Mouse (Mus musculus): ENCODE measurements around the gene Nrap. TPM values are rescaled to one million over a fixed set of nuclear protein-coding genes. Genes with fewer than 3 reads are reported as not detected.
"Not testable (repeated sequence)": the region's sequence is repeated elsewhere in the genome, so short reads cannot be mapped to it uniquely, and the experiment has no call there.

Nrap gene
- polyA plus RNA-seq, 1 experiment = not detected

- TF ChIP-seq POLR2A (IDR thresholded peaks at IDR 0.05; ENCODE audit: insufficient read depth, low read depth, low read length) (no peak), CTCF (IDR thresholded peaks at IDR 0.05; ENCODE audit: insufficient read depth, low read depth, low read length) (no peak)
- WGBS = 32% methylated on average over 12 of the region's 12 CpGs
- no peak overlapping the region for H3K4me3 ChIP-seq (ENCODE audit: insufficient read depth, low read depth, low read length)
- no peak overlapping the region for H3K27ac ChIP-seq (ENCODE audit: insufficient read depth, low read depth, low read length)
- peaks cover 25% of the 10 kb centered on the region for H3K4me1 ChIP-seq (ENCODE audit: control insufficient read depth, insufficient read depth, low read length)
These were observed 33.5 kb upstream of the Nrap start for GRCm38 (mm10) chr19:56423370-56423769.

DNA sequence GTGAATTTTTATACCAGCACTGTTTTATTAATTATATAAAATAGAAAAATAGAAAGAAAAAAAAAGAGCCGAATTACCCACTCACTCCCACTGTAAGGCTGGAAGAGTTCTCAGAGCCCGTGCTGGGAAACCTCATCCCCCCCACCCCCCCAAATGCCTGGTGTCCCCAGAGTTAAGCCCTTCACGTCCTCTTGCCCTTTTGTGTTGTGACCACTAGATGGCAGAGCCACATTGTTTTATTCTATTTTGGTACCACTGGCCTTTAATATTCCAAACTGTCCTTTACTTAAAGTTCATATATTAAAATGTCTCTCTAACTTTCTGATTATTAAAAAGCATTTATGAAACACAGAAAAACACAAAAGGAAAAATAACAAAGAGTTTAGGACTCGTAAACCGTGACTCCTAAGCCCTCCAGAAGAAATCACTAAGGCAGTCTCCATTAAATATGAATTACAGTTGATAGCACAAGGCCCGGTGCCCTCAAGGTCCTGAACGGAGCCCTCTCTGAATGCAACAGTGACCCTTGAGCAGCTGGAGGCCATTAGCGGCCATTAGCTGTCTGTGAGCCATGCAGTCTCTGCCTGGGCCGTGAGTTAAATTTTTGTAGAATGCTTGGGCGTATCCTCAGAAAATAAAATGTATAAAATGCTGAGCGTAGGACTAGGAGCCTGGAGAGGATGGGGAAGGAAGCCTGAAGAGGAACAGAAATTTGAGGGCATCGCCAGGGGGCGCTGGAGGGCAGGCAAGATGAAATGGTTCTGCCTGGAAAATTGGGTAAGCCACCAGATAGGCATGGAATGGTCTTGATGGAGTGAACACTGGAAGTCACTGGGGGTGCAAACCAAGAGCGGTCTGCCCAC, 32.9 kb upstream of the Nrap start:
- TF ChIP-seq CTCF (IDR thresholded peaks at IDR 0.05; ENCODE audit: insufficient read depth, low read depth, low read length) (peak; percentile 76), POLR2A (IDR thresholded peaks at IDR 0.05; ENCODE audit: insufficient read depth, low read depth, low read length) (no peak)
- peaks cover 25% of the 10 kb centered on the region for H3K4me1 ChIP-seq (ENCODE audit: control insufficient read depth, insufficient read depth, low read length)
- H3K27ac ChIP-seq (ENCODE audit: insufficient read depth, low read depth, low read length) = no peak overlapping the region
- WGBS = 28% methylated on average over 14 of the region's 14 CpGs
- no peak overlapping the region for H3K4me3 ChIP-seq (ENCODE audit: insufficient read depth, low read depth, low read length)

GRCm38 (mm10) chr19:56420345-56420744, 30.5 kb upstream of the Nrap start:
- 97% methylated on average over 3 of the region's 3 CpGs for WGBS
- TF ChIP-seq CTCF (IDR thresholded peaks at IDR 0.05; ENCODE audit: insufficient read depth, low read depth, low read length) (no peak), POLR2A (IDR thresholded peaks at IDR 0.05; ENCODE audit: insufficient read depth, low read depth, low read length) (no peak)
- Histone ChIP-seq H3K4me1 (ENCODE audit: control insufficient read depth, insufficient read depth, low read length) (peaks cover 16% of the 10 kb centered on the region), H3K27ac (ENCODE audit: insufficient read depth, low read depth, low read length) (no peak overlapping the region), H3K4me3 (ENCODE audit: insufficient read depth, low read depth, low read length) (no peak overlapping the region)

DNA sequence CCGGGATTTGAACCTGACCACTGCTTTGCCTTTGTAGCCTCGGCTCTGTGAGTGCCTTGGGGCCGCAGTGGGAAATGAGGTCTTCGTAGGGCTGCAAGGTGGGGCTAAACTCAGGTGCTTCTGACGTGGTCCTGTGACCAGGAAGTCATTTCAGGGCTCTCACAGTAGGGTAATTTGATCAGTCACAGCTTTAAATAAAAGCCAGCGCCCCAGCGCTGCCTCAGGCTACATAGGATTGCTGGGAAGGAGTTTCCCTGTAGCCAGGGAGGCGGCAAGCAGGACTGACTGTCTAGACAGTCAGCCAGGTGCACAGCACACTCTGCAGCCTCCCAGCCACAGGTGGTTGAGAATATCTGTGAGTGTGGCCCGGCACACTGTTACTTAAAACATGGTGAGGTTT, 29.6 kb upstream of the Nrap start:
- no peak overlapping the region for H3K27ac ChIP-seq (ENCODE audit: insufficient read depth, low read depth, low read length)
- TF ChIP-seq CTCF (IDR thresholded peaks at IDR 0.05; ENCODE audit: insufficient read depth, low read depth, low read length) = no peak
- no peak for TF ChIP-seq POLR2A (IDR thresholded peaks at IDR 0.05; ENCODE audit: insufficient read depth, low read depth, low read length)

GRCm38 (mm10) chr19:56418404-56418803, 28.6 kb upstream of the Nrap start:
- Histone ChIP-seq H3K27ac (ENCODE audit: insufficient read depth, low read depth, low read length) (no peak overlapping the region), H3K4me3 (ENCODE audit: insufficient read depth, low read depth, low read length) (no peak overlapping the region), H3K4me1 (ENCODE audit: control insufficient read depth, insufficient read depth, low read length) (peaks cover 6% of the 10 kb centered on the region)
- WGBS = 77% methylated on average over 4 of the region's 4 CpGs
- TF ChIP-seq CTCF (IDR thresholded peaks at IDR 0.05; ENCODE audit: insufficient read depth, low read depth, low read length) = no peak
- TF ChIP-seq POLR2A (IDR thresholded peaks at IDR 0.05; ENCODE audit: insufficient read depth, low read depth, low read length) = no peak

More for the DNA sequence above, 29.6 kb upstream of the Nrap start:
- Histone ChIP-seq H3K4me3 (ENCODE audit: insufficient read depth, low read depth, low read length) (no peak overlapping the region), H3K4me1 (ENCODE audit: control insufficient read depth, insufficient read depth, low read length) (peaks cover 9% of the 10 kb centered on the region)
- WGBS = 80% methylated on average over 9 of the region's 9 CpGs

GRCm38 (mm10) chr19:56409884-56410283, 20.0 kb upstream of the Nrap start:
- 93% methylated on average over 4 of the region's 4 CpGs for WGBS
- not testable (repeated sequence) for H3K4me3 ChIP-seq (ENCODE audit: insufficient read depth, low read depth, low read length)

DNA sequence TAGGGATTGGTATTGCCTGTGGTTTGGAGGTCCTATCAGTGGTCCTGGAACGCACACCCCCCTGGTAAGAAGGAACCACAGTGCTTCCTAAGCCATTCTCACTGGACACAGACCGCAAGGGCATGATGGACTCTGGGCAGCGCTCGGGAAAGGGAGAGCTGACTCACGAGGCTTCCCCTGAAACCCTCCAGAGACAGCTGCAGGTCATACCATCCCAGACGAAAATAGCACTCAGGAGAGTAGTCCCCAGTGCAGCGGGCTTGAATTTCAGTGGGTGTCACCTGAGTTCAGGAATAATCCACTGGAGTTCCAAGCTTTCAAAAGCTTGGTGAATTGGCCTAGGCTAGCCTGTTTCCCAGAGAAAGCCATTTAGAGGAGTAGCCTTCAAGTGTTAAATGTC, 16.7 kb upstream of the Nrap start:
- H3K27ac ChIP-seq (ENCODE audit: insufficient read depth, low read depth, low read length) = no peak overlapping the region
- TF ChIP-seq CTCF (IDR thresholded peaks at IDR 0.05; ENCODE audit: insufficient read depth, low read depth, low read length) = no peak
- TF ChIP-seq POLR2A (IDR thresholded peaks at IDR 0.05; ENCODE audit: insufficient read depth, low read depth, low read length) = no peak
- no peak overlapping the region for H3K4me3 ChIP-seq (ENCODE audit: insufficient read depth, low read depth, low read length)
- 94% methylated on average over 7 of the region's 7 CpGs for WGBS
- no peaks in the 10 kb centered on the region for H3K4me1 ChIP-seq (ENCODE audit: control insufficient read depth, insufficient read depth, low read length)

More at GRCm38 (mm10) chr19:56409884-56410283, 20.0 kb upstream of the Nrap start:
- H3K27ac ChIP-seq (ENCODE audit: insufficient read depth, low read depth, low read length); H3K4me1 ChIP-seq (ENCODE audit: control insufficient read depth, insufficient read depth, low read length): not testable (repeated sequence)

- Histone ChIP-seq H3K4me1 (ENCODE audit: control insufficient read depth, insufficient read depth, low read length) (no peaks in the 10 kb centered on the region), H3K27ac (ENCODE audit: insufficient read depth, low read depth, low read length) (no peak overlapping the region), H3K4me3 (ENCODE audit: insufficient read depth, low read depth, low read length) (no peak overlapping the region)
- TF ChIP-seq CTCF (IDR thresholded peaks at IDR 0.05; ENCODE audit: insufficient read depth, low read depth, low read length) (no peak), POLR2A (IDR thresholded peaks at IDR 0.05; ENCODE audit: insufficient read depth, low read depth, low read length) (no peak)
- 95% methylated on average over 4 of the region's 4 CpGs for WGBS
These were observed 16.0 kb upstream of the Nrap start for GRCm38 (mm10) chr19:56405824-56406223.

DNA sequence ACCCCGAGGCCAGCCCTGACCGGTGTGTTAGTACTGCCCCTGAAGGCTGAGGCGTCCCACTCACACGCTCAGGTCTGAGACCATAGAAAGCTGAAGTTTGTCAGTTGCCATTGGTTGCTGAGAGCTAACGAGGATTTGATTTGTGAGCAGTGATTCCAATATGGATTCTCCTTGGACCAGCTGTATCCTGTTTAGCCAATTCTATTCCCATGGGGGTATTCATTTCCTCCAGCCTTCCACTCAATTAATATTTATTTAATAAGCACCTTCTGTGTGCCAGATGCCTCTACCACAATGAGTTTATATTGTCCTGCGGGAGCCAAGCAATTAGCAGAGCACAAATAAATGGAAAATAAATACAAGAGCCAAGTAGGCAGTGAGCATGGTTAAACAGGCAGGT, 12.0 kb upstream of the Nrap start:
- Histone ChIP-seq H3K4me1 (ENCODE audit: control insufficient read depth, insufficient read depth, low read length) (0 out of 2 replicates have a peak, but pooled peaks cover 4% of the 10 kb centered on the region), H3K27ac (ENCODE audit: insufficient read depth, low read depth, low read length) (no peak overlapping the region), H3K4me3 (ENCODE audit: insufficient read depth, low read depth, low read length) (no peak overlapping the region)
- TF ChIP-seq CTCF (IDR thresholded peaks at IDR 0.05; ENCODE audit: insufficient read depth, low read depth, low read length) = no peak
- no peak for TF ChIP-seq POLR2A (IDR thresholded peaks at IDR 0.05; ENCODE audit: insufficient read depth, low read depth, low read length)
- 75% methylated on average over 6 of the region's 6 CpGs for WGBS
